Mouse (Mus musculus): Measurements from ENCODE around the gene Micu2. TPM values are rescaled to one million over a fixed set of nuclear protein-coding genes. Genes with fewer than 3 reads are reported as not detected.

Gene Micu2
- polyA plus RNA-seq, 1 experiment from 2014 or later: 92.1 TPM

DNA sequence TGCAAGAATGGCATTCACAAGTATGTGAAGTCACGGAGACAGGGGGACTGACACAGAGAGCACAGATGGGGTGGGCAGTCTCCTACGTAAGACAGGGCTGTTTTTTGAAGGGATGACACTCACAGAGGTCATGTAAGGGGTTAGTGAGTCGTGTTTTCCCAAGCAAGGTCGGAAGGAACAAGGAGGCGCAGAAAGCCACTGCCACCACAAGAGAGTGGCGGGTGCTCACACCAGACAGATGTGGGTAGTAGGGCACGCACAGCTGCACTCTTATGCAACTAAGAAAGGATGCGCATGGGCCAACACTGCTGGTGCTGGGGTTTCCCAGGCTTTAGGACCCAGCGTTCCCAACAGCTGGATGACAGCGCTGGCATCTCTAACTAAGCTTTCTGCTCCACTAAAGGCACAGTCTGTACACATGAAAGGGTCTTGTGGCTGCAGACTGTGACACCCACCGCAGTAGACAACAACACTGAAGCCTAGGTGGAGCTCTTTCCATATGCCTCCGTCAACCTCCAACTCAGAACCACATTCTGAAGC is 27.0 kb downstream of the Micu2 start:
- H3K9ac ChIP-seq (replicated peaks; ENCODE audit: low read length): no peak overlapping the region
- no peaks in the 10 kb centered on the region for H3K27me3 ChIP-seq (ENCODE audit: insufficient read depth, low read length)
- H3K9me3 ChIP-seq (ENCODE audit: low read length): no peaks in the 10 kb centered on the region
- no peak overlapping the region for H3K4me3 ChIP-seq (ENCODE audit: low read length)
- peaks cover 5% of the 10 kb centered on the region; the same call in 1 of the 2 replicates for H3K36me3 ChIP-seq (ENCODE audit: insufficient read depth, low read length)
- no peak for ATAC-seq (ENCODE audit: low FRiP score, low TSS enrichment)
- H3K4me1 ChIP-seq (ENCODE audit: insufficient read depth, low read length): no peaks in the 10 kb centered on the region
- no peak overlapping the region for H3K27ac ChIP-seq (ENCODE audit: low read length)
- 56% methylated on average over 12 of the region's 12 CpGs for WGBS
- no peak overlapping the region for H3K4me2 ChIP-seq (replicated peaks; ENCODE audit: low read depth, low read length)

DNA sequence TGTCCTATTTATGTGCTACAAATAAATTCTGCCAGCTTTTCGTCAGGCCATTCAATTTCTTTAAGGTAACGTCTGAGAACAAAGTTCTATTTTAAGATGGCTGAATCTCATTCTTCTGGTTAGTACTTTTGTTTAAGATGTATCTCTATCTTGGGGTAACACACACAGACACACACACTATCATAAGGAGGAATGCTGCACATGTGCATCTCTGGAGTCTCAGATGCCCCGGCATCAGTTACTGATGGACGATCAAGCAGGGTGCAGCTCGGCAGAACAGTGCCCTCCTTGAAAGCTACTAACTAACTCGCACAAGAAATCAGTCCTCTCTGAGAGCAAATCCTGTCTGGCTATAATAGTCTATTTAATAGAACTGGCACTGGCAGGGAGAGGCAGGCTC is 30.2 kb downstream of the Micu2 start:
- no peak for ATAC-seq (ENCODE audit: low FRiP score, low TSS enrichment)
- no peaks in the 10 kb centered on the region for H3K4me1 ChIP-seq (ENCODE audit: insufficient read depth, low read length)
- no peak overlapping the region for H3K9ac ChIP-seq (replicated peaks; ENCODE audit: low read length)
- H3K36me3 ChIP-seq (ENCODE audit: insufficient read depth, low read length): peaks cover 5% of the 10 kb centered on the region; the same call in 1 of the 2 replicates
- H3K27me3 ChIP-seq (ENCODE audit: insufficient read depth, low read length): no peaks in the 10 kb centered on the region
- no peak overlapping the region for H3K27ac ChIP-seq (ENCODE audit: low read length)
- H3K4me2 ChIP-seq (replicated peaks; ENCODE audit: low read depth, low read length): no peak overlapping the region
- WGBS: 48% methylated on average over 6 of the region's 6 CpGs
- H3K9me3 ChIP-seq (ENCODE audit: low read length): no peaks in the 10 kb centered on the region
- H3K4me3 ChIP-seq (ENCODE audit: low read length): no peak overlapping the region

DNA sequence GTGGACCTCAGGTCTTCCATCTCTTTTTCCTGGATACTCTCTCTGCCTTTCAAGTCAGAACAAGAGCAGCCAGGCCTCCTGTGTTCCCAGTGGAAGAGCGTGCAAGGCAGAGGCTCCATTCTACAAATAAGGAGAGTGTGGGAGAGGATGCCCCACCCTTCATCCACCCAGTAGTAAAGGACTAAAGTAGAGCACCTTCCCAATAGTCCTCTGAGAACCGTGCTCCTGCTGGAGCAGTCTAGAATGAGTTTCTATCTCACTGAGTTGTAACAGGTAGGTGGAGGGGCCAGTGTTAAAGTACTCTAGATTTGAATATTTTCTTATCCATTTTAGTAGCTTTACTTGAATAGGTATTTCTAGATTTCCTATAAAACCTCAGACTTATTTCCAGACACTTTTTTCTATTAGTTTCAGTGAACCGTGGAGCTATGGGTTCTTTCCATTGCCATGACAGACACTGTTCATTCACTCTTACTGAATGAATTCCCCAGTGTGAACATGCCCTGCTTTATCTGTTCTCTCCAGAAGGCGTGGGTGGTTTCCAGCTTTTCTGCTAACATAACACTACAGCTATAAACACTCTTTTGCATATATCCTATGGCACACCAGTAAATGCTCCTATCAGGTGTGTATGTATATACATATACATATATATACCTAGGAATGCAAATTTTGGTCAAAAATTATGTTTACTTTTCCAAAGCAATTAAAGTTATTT is 31.8 kb downstream of the Micu2 start:
- no peak for ATAC-seq (ENCODE audit: low FRiP score, low TSS enrichment)
- Histone ChIP-seq H3K4me2 (replicated peaks; ENCODE audit: low read depth, low read length) (no peak overlapping the region), H3K27ac (ENCODE audit: low read length) (no peak overlapping the region), H3K9me3 (ENCODE audit: low read length) (no peaks in the 10 kb centered on the region), H3K36me3 (ENCODE audit: insufficient read depth, low read length) (peaks cover 5% of the 10 kb centered on the region; the same call in 1 of the 2 replicates), H3K9ac (replicated peaks; ENCODE audit: low read length) (no peak overlapping the region), H3K27me3 (ENCODE audit: insufficient read depth, low read length) (no peaks in the 10 kb centered on the region), H3K4me3 (ENCODE audit: low read length) (no peak overlapping the region), H3K4me1 (ENCODE audit: insufficient read depth, low read length) (no peaks in the 10 kb centered on the region)
- WGBS: 81% methylated on average over 4 of the region's 4 CpGs

DNA sequence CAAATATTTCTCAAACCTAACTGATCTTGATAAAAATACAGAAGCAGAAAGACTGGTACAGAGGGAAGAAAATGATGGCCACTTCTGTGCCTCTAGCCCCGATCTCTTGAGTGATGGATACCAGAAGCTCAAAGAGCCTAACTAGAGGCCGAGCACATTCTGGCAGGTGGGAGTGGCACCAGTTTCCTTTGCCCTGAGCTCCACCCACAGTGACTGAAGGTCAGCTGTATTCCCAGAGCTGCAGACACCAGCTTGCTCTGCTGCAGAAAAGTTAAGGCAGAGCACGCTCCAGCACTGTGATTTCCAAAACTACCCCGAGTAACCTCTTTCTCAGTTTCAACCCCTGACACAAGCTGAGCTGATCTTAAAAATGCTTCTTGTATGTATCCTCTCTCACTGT is 37.2 kb downstream of the Micu2 start:
- no peak for ATAC-seq (ENCODE audit: low FRiP score, low TSS enrichment)
- 45% methylated on average over 4 of the region's 4 CpGs for WGBS
- Histone ChIP-seq H3K27ac (ENCODE audit: low read length) (no peak overlapping the region), H3K27me3 (ENCODE audit: insufficient read depth, low read length) (no peaks in the 10 kb centered on the region), H3K4me2 (replicated peaks; ENCODE audit: low read depth, low read length) (no peak overlapping the region), H3K4me3 (ENCODE audit: low read length) (no peak overlapping the region), H3K9ac (replicated peaks; ENCODE audit: low read length) (no peak overlapping the region), H3K4me1 (ENCODE audit: insufficient read depth, low read length) (no peaks in the 10 kb centered on the region), H3K9me3 (ENCODE audit: low read length) (no peaks in the 10 kb centered on the region), H3K36me3 (ENCODE audit: insufficient read depth, low read length) (no peaks in the 10 kb centered on the region)

DNA sequence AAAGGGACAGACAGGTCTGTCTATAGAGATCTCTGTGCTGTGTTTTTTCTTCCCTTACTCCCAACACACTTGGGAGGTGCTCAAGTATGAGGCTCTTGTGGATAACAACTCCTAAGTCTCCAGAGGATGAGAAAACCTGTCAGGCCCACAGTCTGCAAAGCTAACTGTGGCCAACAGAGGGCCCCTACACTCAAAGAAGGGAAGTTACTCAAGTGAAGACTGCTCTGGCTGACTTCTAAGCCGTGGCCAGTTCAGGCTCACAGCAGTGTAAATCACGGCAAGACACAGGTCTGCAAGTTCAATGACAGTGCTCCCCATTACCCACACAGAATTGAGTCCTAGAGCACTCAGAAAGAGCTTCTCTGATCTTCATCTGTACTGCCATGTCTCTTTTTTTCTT is 48.0 kb downstream of the Micu2 start:
- peaks cover 7% of the 10 kb centered on the region for H3K36me3 ChIP-seq (ENCODE audit: insufficient read depth, low read length)
- H3K4me3 ChIP-seq (ENCODE audit: low read length): no peak overlapping the region
- H3K9me3 ChIP-seq (ENCODE audit: low read length): no peaks in the 10 kb centered on the region
- WGBS: 13% methylated on average over 2 of the region's 2 CpGs
- no peaks in the 10 kb centered on the region for H3K27me3 ChIP-seq (ENCODE audit: insufficient read depth, low read length)
- H3K4me1 ChIP-seq (ENCODE audit: insufficient read depth, low read length): no peaks in the 10 kb centered on the region
- no peak overlapping the region for H3K4me2 ChIP-seq (replicated peaks; ENCODE audit: low read depth, low read length)
- H3K9ac ChIP-seq (replicated peaks; ENCODE audit: low read length): no peak overlapping the region
- no peak overlapping the region for H3K27ac ChIP-seq (ENCODE audit: low read length)
- ATAC-seq (ENCODE audit: low FRiP score, low TSS enrichment): peak; percentile 67; the same call in 1 of the 2 replicates

DNA sequence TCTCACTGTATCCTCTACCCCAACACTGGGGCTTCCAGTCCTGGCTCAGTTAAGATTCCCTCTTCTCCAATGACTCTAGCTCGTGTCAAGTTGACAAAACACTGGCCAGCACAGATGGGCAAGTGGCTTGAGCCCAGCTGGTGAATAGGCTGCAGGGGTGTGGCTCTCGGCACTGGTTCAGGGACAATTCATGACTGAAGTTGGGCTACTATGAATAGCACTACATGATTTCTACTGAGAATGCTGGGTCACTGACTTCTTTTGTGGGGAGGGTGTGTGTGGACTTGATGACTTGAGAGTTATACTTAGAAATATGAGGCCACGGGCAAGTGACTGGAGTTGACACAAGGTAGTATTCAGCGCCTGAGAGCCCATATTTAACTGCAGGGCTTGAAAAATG is 53.2 kb downstream of the Micu2 start:
- Histone ChIP-seq H3K27me3 (ENCODE audit: insufficient read depth, low read length) (no peaks in the 10 kb centered on the region), H3K27ac (ENCODE audit: low read length) (no peak overlapping the region), H3K9me3 (ENCODE audit: low read length) (no peaks in the 10 kb centered on the region), H3K4me2 (replicated peaks; ENCODE audit: low read depth, low read length) (no peak overlapping the region), H3K9ac (replicated peaks; ENCODE audit: low read length) (no peak overlapping the region), H3K36me3 (ENCODE audit: insufficient read depth, low read length) (peaks cover 15% of the 10 kb centered on the region), H3K4me3 (ENCODE audit: low read length) (no peak overlapping the region), H3K4me1 (ENCODE audit: insufficient read depth, low read length) (no peaks in the 10 kb centered on the region)
- 83% methylated on average over 4 of the region's 4 CpGs for WGBS
- no peak for ATAC-seq (ENCODE audit: low FRiP score, low TSS enrichment)

DNA sequence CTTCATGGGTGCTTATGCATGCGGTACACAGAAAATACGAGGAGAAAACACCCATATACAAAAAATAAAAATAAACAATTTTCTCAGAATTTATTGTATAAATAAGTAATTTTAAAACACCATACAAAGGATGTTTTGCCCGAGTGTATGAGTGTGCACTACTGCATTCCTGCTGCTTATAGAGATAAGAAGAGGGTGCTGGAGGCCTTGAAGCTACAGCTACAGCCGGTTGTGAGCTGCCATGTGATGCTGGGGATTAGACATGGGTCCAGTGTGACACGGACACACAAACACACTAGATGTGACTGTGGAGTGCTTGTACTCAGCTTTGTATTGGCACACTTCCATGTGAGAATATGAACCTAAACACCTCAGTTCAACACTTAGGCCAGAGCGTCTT is 61.8 kb downstream of the Micu2 start:
- H3K27ac ChIP-seq (ENCODE audit: low read length): no peak overlapping the region
- H3K9ac ChIP-seq (replicated peaks; ENCODE audit: low read length): no peak overlapping the region
- ATAC-seq (ENCODE audit: low FRiP score, low TSS enrichment): no peak
- H3K4me2 ChIP-seq (replicated peaks; ENCODE audit: low read depth, low read length): no peak overlapping the region
- H3K36me3 ChIP-seq (ENCODE audit: insufficient read depth, low read length): no peaks in the 10 kb centered on the region; the same call in 1 of the 2 replicates
- no peaks in the 10 kb centered on the region for H3K27me3 ChIP-seq (ENCODE audit: insufficient read depth, low read length)
- WGBS: 93% methylated on average over 6 of the region's 6 CpGs
- peaks cover 6% of the 10 kb centered on the region; the same call in 1 of the 2 replicates for H3K4me1 ChIP-seq (ENCODE audit: insufficient read depth, low read length)
- no peaks in the 10 kb centered on the region for H3K9me3 ChIP-seq (ENCODE audit: low read length)
- H3K4me3 ChIP-seq (ENCODE audit: low read length): no peak overlapping the region

DNA sequence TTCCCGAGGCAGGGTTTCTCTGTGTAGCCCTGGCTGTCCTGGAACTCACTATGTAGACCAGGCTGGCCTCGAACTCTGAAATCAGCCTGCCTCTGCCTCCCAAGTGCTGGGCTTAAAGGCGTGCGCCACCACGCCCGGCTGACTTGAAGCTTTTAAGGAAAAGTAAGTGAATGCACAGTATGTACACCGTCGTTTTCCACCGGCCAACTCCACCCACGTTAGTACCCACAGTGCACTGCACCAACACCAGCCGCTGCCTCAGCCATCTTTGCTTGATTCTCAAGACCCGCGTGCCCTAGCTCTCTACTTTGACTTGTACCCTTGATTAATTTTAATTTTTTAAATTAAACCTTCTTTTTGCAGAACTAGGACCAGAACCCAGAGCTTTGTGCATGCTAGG is 64.4 kb downstream of the Micu2 start:
- H3K36me3 ChIP-seq (ENCODE audit: insufficient read depth, low read length): no peaks in the 10 kb centered on the region
- ATAC-seq (ENCODE audit: low FRiP score, low TSS enrichment): no peak
- no peak overlapping the region for H3K9ac ChIP-seq (replicated peaks; ENCODE audit: low read length)
- no peak overlapping the region for H3K4me3 ChIP-seq (ENCODE audit: low read length)
- peaks cover 6% of the 10 kb centered on the region; the same call in 1 of the 2 replicates for H3K4me1 ChIP-seq (ENCODE audit: insufficient read depth, low read length)
- H3K27me3 ChIP-seq (ENCODE audit: insufficient read depth, low read length): no peaks in the 10 kb centered on the region
- H3K27ac ChIP-seq (ENCODE audit: low read length): no peak overlapping the region
- H3K9me3 ChIP-seq (ENCODE audit: low read length): no peaks in the 10 kb centered on the region
- H3K4me2 ChIP-seq (replicated peaks; ENCODE audit: low read depth, low read length): no peak overlapping the region
- WGBS: 93% methylated on average over 13 of the region's 13 CpGs

DNA sequence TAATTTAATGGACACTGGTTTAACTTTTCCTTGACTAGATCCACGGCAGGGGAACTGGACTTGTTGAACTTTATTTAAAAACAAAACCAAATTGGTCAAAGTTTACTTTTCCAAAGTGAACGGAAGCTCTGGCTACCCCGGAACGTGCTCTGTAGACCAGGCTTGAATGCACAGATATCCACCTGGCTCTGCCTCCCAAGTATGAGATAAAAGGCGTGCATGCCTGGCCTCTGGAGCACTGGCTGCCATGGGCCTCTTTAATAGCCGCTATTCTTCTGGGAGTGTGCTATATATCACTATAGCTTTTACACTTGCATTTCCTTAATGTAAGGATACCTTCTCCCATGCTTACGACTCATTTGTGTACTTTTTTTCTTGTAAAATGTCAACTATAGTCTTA is 65.5 kb downstream of the Micu2 start:
- 51% methylated on average over 7 of the region's 7 CpGs for WGBS
- peaks cover 6% of the 10 kb centered on the region; the same call in 1 of the 2 replicates for H3K4me1 ChIP-seq (ENCODE audit: insufficient read depth, low read length)
- H3K9ac ChIP-seq (replicated peaks; ENCODE audit: low read length): no peak overlapping the region
- H3K4me3 ChIP-seq (ENCODE audit: low read length): no peak overlapping the region
- H3K27ac ChIP-seq (ENCODE audit: low read length): no peak overlapping the region
- ATAC-seq (ENCODE audit: low FRiP score, low TSS enrichment): no peak
- H3K9me3 ChIP-seq (ENCODE audit: low read length): no peaks in the 10 kb centered on the region
- H3K27me3 ChIP-seq (ENCODE audit: insufficient read depth, low read length): no peaks in the 10 kb centered on the region
- H3K36me3 ChIP-seq (ENCODE audit: insufficient read depth, low read length): no peaks in the 10 kb centered on the region
- no peak overlapping the region for H3K4me2 ChIP-seq (replicated peaks; ENCODE audit: low read depth, low read length)

DNA sequence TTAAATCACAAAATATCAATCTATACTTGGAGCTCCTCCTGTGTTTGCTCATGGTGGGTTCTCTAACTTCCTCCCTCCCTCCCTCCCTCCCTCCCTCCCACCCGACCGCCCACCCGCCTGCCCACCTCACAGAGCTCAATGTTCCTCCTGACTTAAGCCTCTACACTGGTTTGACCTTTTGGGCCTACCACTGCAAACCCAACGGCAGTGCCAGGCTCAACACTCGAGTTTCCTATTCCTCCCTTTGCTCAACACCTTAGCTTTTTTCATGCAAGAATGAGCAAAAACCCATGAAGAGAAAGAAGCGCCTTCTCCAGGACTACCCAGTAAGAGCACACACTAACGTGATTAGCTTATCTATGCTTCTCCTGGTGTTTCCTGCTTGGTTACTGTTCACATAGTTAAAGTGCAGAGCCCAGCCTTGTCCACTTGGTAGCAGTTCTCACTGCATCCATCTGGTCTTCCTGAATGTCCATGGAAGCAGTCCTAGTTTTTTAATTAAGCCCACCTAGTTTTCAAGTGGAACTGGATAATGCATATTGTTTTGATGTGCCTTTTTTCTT is 66.1 kb downstream of the Micu2 start:
- H3K4me3 ChIP-seq (ENCODE audit: low read length): no peak overlapping the region
- no peaks in the 10 kb centered on the region for H3K36me3 ChIP-seq (ENCODE audit: insufficient read depth, low read length)
- peaks cover 6% of the 10 kb centered on the region; the same call in 1 of the 2 replicates for H3K4me1 ChIP-seq (ENCODE audit: insufficient read depth, low read length)
- H3K9me3 ChIP-seq (ENCODE audit: low read length): no peaks in the 10 kb centered on the region
- H3K27me3 ChIP-seq (ENCODE audit: insufficient read depth, low read length): no peaks in the 10 kb centered on the region
- no peak overlapping the region for H3K9ac ChIP-seq (replicated peaks; ENCODE audit: low read length)
- H3K27ac ChIP-seq (ENCODE audit: low read length): no peak overlapping the region
- WGBS: 52% methylated on average over 7 of the region's 7 CpGs
- H3K4me2 ChIP-seq (replicated peaks; ENCODE audit: low read depth, low read length): no peak overlapping the region
- no peak for ATAC-seq (ENCODE audit: low FRiP score, low TSS enrichment)
